Comparison of ENCODE assay signal across 8 mouse cellular contexts in genomic region chr7:16049576-16049915, GRCm38 (mm10). TPM values are rescaled to one million over a fixed set of nuclear protein-coding genes. Genes with fewer than 3 reads are reported as not detected.
DNase-seq lines count a peak whose midpoint lies in the region; ATAC-seq and TF ChIP-seq lines count a peak whose summit lies in the region.

No protein-coding gene starts in this region.

- H3K4me1 ChIP-seq in heart, embryonic 13.5 days, result peaks cover 50% of the 10 kb centered on the region
- peaks cover 5 to 11% of the 10 kb centered on the region in 2 experiments; a peak in 3 of 4 replicates for H3K4me1 ChIP-seq in ES-E14 (ENCODE audit: control insufficient read depth in 2 of 2, insufficient read depth in 2 of 2, low read length in 2 of 2, poor library complexity in 1 of 2)
- H3K4me1 ChIP-seq in hindbrain, embryonic 10.5 days (replicated peaks), result peaks cover 57% of the 10 kb centered on the region
- H3K4me1 ChIP-seq in midbrain, embryonic 11.5 days (ENCODE audit: control insufficient read depth, insufficient read depth, low read length), result peaks cover 37% of the 10 kb centered on the region

- H3K9me3 ChIP-seq in heart, embryonic 13.5 days, result no peaks in the 10 kb centered on the region
- no peaks in the 10 kb centered on the region for H3K9me3 ChIP-seq in ES-E14 (ENCODE audit: control insufficient read depth, insufficient read depth, low read depth, low read length)
- no peaks in the 10 kb centered on the region for H3K9me3 ChIP-seq in hindbrain, embryonic 10.5 days
- no peaks in the 10 kb centered on the region for H3K9me3 ChIP-seq in midbrain, embryonic 11.5 days (ENCODE audit: control insufficient read depth, low read length)

- in situ Hi-C loops in ES-E14 (cut with MboI; ENCODE audit: low sequenced_read_pairs in 2 of 2, unreplicated experiment in 2 of 2), result no loop called here

- H3K36me3 ChIP-seq in heart, embryonic 13.5 days, result no peaks in the 10 kb centered on the region
- H3K36me3 ChIP-seq in ES-E14 (ENCODE audit: control insufficient read depth, insufficient read depth, low read length, poor library complexity, severe bottlenecking), result no peaks in the 10 kb centered on the region
- H3K36me3 ChIP-seq in hindbrain, embryonic 10.5 days, result no peaks in the 10 kb centered on the region
- no peaks in the 10 kb centered on the region for H3K36me3 ChIP-seq in midbrain, embryonic 11.5 days (ENCODE audit: control insufficient read depth, insufficient read depth, low read length)

- ATAC-seq in heart, embryonic 13.5 days (ENCODE audit: extremely low read depth, insufficient number of reproducible peaks, low FRiP score, low TSS enrichment), result no peak
- ATAC-seq in midbrain, embryonic 11.5 days (ENCODE audit: low FRiP score), result no peak

- peak overlapping the region; percentile 87 for H3K4me2 ChIP-seq in heart, embryonic 13.5 days
- peak overlapping the region; percentile 95 for H3K4me2 ChIP-seq in midbrain, embryonic 11.5 days

- H3K4me3 ChIP-seq in heart, embryonic 13.5 days, result peak overlapping the region; percentile 86
- H3K4me3 ChIP-seq in ES-E14 (ENCODE audit: insufficient read depth in 1 of 2, low read depth in 1 of 2, low read length in 2 of 2, poor library complexity in 1 of 2, severe bottlenecking in 1 of 2), result peak overlapping the region; percentile 81 to 83; a peak in 2 of 4 replicates
- H3K4me3 ChIP-seq in hindbrain, embryonic 10.5 days, result peak overlapping the region; percentile 99
- H3K4me3 ChIP-seq in midbrain, embryonic 11.5 days (ENCODE audit: low read depth, low read length), result peak overlapping the region; percentile 93

- H3K27ac ChIP-seq in heart, embryonic 13.5 days (replicated peaks), result peak overlapping the region; percentile 93
- no peak overlapping the region for H3K27ac ChIP-seq in ES-E14 (ENCODE audit: insufficient read depth, low read depth, low read length, poor library complexity, severe bottlenecking)
- 0 out of 2 replicates have a peak overlapping the region, but pooled peaks have one; percentile 100 for H3K27ac ChIP-seq in hindbrain, embryonic 10.5 days
- H3K27ac ChIP-seq in midbrain, embryonic 11.5 days (ENCODE audit: low read depth, low read length), result no peak overlapping the region

- no peaks in the 10 kb centered on the region for H3K27me3 ChIP-seq in heart, embryonic 13.5 days (replicated peaks)
- no peaks in the 10 kb centered on the region for H3K27me3 ChIP-seq in hindbrain, embryonic 10.5 days (ENCODE audit: insufficient read depth, poor library complexity, severe bottlenecking)
- H3K27me3 ChIP-seq in midbrain, embryonic 11.5 days (ENCODE audit: control insufficient read depth, insufficient read depth, low read length), result no peaks in the 10 kb centered on the region

- H3K9ac ChIP-seq in heart, embryonic 13.5 days, result peak overlapping the region; percentile 93
- no peak overlapping the region for H3K9ac ChIP-seq in ES-E14 (ENCODE audit: insufficient read depth, low read depth, low read length, poor library complexity, severe bottlenecking)
- H3K9ac ChIP-seq in midbrain, embryonic 11.5 days (ENCODE audit: low read length), result peak overlapping the region; percentile 83; the same call in 1 of the 2 replicates

- no peak for DNase-seq in heart, adult 9 months (ENCODE audit: low spot score in 2 of 2)
- no peak for DNase-seq in ES-E14 (ENCODE audit: low read depth, low spot score)
- no peak for DNase-seq in hindbrain, embryonic 10.5 days (ENCODE audit: low spot score)
- DNase-seq in midbrain, embryonic 11.5 days (ENCODE audit: low spot score, missing footprints), result no peak
- DNase-seq in frontal cortex, postnatal 36 days (ENCODE audit: low spot score in 2 of 2), result no peak
- no peak for DNase-seq in thymus, postnatal 10 days (ENCODE audit: low spot score in 2 of 2)
- no peak for DNase-seq in thymus, adult 18-20 months

- 77% methylated on average over 7 of the region's 7 CpGs for WGBS in heart, embryonic 13.5 days
- WGBS in hindbrain, embryonic 10.5 days, result 82% methylated on average over 7 of the region's 7 CpGs
- WGBS in midbrain, embryonic 11.5 days, result 86% methylated on average over 7 of the region's 7 CpGs

TF ChIP-seq in ES-E14, 5 proteins besides CTCF, POLR2A, EP300 and RAD21:
- no peak for TF ChIP-seq HCFC1 (IDR thresholded peaks at IDR 0.05; ENCODE audit: borderline replicate concordance, insufficient read depth, low read length)

RNA-seq across cellular contexts. Expression of gene Bicra, which starts 1.8 kb away (rescaled TPM):
- polyA plus RNA-seq in heart, embryonic 13.5 days (2015; fragmentation: Nextera tagmentation; extraction: Ambion mirVana), result 4.6 and 5.0 TPM in 2 replicates
- 3.5 and 3.6 TPM in 2 replicates for total RNA-seq in ES-E14 (2012; rRNA removed)
- 7.7 and 10.7 TPM in 2 replicates for polyA plus RNA-seq in hindbrain, embryonic 10.5 days (2016; fragmentation: Nextera tagmentation; extraction: Ambion mirVana)
- polyA plus RNA-seq in midbrain, embryonic 11.5 days (2014; fragmentation: Nextera tagmentation; extraction: Ambion mirVana), result 5.0 and 6.1 TPM in 2 replicates

RNA-seq across cellular contexts. Expression of gene Zfp541, which starts 12.1 kb away (rescaled TPM):
- 0.05 TPM in 1 of 2 replicates, not detected in the other for polyA plus RNA-seq in heart, embryonic 13.5 days (2015; fragmentation: Nextera tagmentation; extraction: Ambion mirVana)
- total RNA-seq in ES-E14 (2012; rRNA removed), result 0.36 and 0.53 TPM in 2 replicates
- 0.04 TPM in 1 of 2 replicates, not detected in the other for polyA plus RNA-seq in hindbrain, embryonic 10.5 days (2016; fragmentation: Nextera tagmentation; extraction: Ambion mirVana)
- polyA plus RNA-seq in midbrain, embryonic 11.5 days (2014; fragmentation: Nextera tagmentation; extraction: Ambion mirVana), result not detected in 2 replicates

RNA-seq across cellular contexts. Expression of gene Napa, which starts 48.7 kb away (rescaled TPM):
- 150 and 157 TPM in 2 replicates for polyA plus RNA-seq in heart, embryonic 13.5 days (2015; fragmentation: Nextera tagmentation; extraction: Ambion mirVana)
- total RNA-seq in ES-E14 (2012; rRNA removed), result 99.5 and 103 TPM in 2 replicates
- polyA plus RNA-seq in hindbrain, embryonic 10.5 days (2016; fragmentation: Nextera tagmentation; extraction: Ambion mirVana), result 193 and 221 TPM in 2 replicates
- 162 and 165 TPM in 2 replicates for polyA plus RNA-seq in midbrain, embryonic 11.5 days (2014; fragmentation: Nextera tagmentation; extraction: Ambion mirVana)

Comparison
In these comparisons a context has a peak if more than half of its experiments do, and no peak if none do; other contexts are left out.
1. H3K27ac ChIP-seq: peak in heart, embryonic 13.5 days (single experiment) and hindbrain, embryonic 10.5 days (single experiment); none in ES-E14 (single experiment) and midbrain, embryonic 11.5 days (single experiment).
2. Peak in every context shown above with its lines, with median percentiles within 50 percentile points of each other: H3K4me3 ChIP-seq.